Mouse (Mus musculus) lung, postnatal 25 days (tissue): ENCODE measurements around the gene Try5.
"Not testable (repeated sequence)": the region's sequence is repeated elsewhere in the genome, so short reads cannot be mapped to it uniquely, and the experiment has no call there.

Source experiments
- DNase-seq: peaks from one replicate; pipeline ENCODE4 v3.0.0; 2022; ENCODE audit warnings: low spot score

Gene Try5

DNA sequence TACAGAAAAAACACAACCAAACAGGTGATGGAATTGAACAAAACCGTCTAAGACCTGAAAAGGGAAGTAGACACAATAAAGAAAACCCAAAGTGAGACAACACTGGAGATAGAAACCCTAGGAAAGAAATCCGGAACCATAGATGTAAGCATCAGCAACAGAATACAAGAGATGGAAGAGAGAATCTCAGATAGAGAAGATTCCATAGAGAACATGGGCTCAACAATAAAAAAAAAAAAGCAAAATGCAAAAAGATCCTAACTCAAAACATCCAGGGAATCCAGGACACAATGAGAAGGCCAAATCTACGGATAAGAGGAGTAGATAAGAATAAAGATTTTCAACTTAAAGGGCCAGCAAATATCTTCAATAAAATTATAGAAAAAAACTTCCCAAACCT, at the start of gene Try5:
Try5 (minus strand) TSS at position 101 of the 400 bp plus-strand sequence.
- not testable (repeated sequence) for DNase-seq

DNA sequence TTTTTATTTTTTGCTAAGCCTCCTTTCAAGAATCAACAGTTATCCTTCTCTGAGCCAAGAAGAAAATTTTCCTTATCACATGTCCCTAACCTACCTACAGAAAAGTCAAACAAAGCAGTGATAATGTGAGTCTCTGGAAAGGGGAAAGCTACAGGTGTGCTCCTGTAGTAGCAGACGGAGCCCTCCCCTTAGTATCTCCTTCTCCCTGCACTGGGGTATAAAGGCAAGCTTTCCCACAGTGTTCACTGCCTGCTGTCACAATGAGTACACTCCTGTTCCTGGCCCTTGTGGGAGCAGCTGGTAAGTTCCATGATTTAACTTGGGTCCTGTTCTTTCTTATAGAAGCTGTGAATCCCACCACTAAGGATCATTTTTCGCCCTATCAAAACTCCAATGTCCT, 37.3 kb upstream of the Try5 start, which contains the start of gene Try10:
Try10 (plus strand) TSS at position 174 of the 400 bp plus-strand sequence.
- no peak for DNase-seq

DNA sequence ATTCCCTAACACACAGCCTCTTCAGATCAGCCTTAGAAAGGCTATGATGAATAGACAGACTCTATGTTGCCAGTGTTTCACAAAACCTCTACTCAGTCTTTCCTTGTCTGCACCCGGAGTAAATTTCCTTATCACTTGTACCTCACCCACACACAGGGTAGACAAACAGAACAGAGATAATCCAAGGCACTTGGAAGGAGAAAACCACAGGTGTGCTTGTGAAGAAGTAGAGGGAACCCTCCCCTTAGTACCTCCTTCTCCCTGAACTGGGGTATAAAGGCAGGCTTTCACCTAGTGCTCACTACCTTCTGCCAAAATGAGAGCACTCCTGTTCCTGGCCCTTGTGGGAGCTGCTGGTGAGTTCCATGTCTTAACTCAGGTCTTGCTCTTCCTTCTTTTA, 14.7 kb downstream of the Try5 start, which contains the start of gene Try4:
Try4 (plus strand) TSS at position 301 of the 400 bp plus-strand sequence.
- no peak for DNase-seq

DNA sequence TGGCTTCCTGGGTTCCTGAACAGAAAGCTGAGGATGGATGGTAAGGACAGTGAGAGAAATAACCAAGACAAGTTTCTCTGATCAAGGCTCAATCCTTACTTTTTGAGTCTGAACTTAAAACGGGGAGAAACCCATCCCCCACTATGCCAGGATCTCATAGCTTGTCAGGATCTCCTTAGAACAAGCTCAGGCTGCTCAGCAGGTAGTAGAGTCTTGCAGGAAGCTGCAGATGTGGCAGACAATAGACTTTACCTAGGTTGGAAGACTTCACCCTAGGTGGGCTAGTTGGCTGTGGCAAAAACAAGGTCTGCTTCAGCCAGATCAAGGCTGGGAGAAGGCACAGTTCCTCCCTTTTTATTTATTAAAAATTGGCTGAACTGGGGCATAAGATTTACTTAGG, 18.4 kb downstream of the Try5 start:
- no peak for DNase-seq

DNA sequence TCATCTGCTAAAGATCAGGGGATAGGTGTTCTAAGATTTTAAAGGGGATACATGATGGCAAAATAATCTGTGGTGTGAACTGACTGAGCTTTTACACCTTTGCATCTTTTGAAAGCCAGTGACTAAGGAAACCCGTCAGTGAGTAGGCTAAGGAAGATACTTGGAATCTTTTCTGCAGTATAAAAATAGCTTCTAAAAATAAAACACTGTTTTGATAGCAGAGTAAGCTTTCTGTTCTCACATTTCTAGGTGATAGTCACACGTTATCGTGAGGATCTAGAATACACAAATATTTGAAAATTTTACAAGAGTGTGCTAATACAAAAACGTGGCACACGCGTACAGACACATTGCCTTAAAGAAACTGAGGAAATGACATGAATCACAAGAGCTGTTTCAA, 50.5 kb downstream of the Try5 start:
- DNase-seq: no peak

DNA sequence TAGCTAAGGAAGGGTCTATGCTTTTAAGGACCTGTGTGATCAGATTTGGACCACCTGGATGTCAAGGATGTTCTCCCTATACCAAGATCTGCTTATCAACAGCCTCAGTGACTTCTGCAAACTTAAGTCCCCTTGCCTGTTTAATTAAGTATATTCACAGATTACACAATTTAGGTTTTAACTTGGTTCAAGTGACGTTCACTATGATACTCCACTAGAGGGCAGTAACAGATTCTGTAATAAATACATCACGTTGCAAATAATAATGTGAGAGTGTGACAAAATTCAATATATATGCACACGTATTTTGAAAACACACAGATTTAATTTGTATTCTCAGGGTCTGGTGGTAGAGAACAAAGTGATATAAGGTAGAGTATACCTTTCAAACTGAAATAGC, 53.8 kb downstream of the Try5 start:
- DNase-seq: no peak
